Mouse (Mus musculus): ENCODE measurements around the gene BC052040. TPM values are rescaled to one million over a fixed set of nuclear protein-coding genes. Genes with fewer than 3 reads are reported as not detected.

BC052040 gene
- polyA plus RNA-seq (2014; fragmentation: Illumina TruSeq; extraction: RNeasy Lipid Tissue Mini Kit (QIAGEN cat#74804)) = 13.2 TPM

GRCm38 (mm10) chr2:115581241-115581988 lies at the start of gene BC052040:
BC052040 (plus strand) TSS chr2:115581716.

